Mouse (Mus musculus) spleen, embryonic (tissue): ENCODE measurements around the gene Cd7.

Source experiments
- CTCF ChIA-PET: fragments of 350-600 bp; sonication (Branson Sonifier 250); formaldehyde crosslinking; loops from one replicate; lab custom pipeline; 2022; lab: Charles Lee

Gene Cd7

DNA sequence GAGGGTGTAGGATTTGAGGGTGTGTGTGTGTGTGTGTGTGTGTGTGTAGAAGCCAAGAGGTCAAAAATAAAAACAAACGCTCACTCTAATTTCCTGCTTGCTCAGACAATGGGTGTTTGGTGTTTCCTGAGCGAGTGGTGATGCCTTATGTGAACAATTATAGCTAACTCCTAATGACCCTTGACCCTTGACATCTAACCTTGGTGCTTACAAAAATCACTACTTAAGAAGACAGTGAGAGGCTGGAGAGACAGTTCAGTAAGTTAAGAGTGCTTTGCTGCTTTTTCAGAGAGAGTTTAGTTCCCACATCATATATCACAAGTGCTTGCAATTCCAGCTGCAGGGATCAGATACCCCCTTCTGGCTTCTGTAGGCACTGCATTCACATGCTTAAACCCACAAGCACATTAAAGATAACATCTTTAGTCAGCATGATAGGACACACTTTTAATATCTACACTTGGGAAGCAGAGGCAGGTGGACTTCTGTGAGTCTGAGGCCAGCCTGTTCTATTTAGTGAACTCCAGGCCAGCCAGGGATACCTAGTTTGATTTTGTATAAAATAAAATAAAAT, 8.7 kb upstream of the Cd7 start:
- CTCF ChIA-PET, result no interaction called here

DNA sequence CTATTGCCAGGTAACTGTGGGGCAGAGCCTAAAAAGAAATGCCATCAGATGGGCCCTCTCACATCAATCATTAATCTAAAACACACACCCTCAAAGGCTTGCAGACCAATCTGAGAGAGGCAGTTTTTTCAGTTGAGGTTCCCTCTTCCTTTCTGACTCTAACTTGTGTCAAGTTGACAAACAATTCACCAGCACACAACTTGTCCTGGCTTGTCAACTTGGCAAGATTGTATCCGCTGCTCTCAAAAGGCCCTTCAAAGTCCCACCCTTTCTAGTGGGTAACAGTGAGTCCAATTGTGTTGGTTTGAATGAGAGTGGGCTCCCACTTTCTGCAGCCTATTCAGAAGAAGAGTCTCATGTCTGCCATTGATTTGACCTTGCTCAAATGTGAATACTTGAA, 6.1 kb upstream of the Cd7 start:
- CTCF ChIA-PET, result no interaction called here

DNA sequence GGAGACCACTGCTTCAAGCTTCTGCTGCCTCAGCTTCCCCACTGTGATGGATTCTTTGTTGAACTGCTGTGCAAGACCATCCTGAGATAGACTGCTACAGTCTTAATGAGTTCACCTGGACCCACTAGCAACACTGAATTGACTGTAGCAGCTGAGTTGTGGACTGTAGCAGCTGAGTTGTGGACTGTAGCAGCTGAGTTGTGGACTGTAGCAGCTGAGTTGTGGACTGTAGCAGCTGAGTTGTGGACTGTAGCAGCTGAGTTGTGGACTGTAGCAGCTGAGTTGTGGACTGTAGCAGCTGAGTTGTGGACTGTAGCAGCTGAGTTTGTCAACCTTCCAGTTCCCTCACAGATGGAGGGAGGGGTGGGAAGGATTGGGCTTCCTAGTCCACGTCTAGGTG, 3.8 kb upstream of the Cd7 start:
- CTCF ChIA-PET, result interaction anchor here (0.6 to 0.7 kb wide), 4 partner anchors 76 to 533 kb away, joined by 3 to 9 read pairs (median 5); no protein-coding TSS in a partner anchor

DNA sequence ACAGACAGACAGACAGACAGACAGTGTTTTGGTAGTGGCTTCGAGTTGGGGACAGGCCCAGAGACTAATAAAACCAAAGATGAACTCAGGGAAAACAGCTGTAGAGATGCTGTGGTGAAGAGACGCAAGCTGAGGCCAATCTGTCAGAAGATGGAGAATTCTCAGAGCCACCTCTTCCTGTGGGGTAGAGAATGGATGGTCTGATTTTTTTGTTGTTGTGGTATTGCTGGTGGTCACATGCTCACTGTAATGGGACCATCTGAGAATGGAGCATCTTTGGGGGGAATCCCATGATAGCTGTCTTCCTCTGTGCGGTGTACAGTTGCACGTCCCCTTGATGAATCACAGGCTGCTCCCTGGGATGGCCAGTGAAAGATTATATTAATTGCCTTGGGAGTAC, 3.3 kb upstream of the Cd7 start:
- CTCF ChIA-PET, result interaction anchor here (0.7 kb wide), 1 partner anchor 533 kb away, joined by 3 read pairs; no protein-coding TSS in a partner anchor

DNA sequence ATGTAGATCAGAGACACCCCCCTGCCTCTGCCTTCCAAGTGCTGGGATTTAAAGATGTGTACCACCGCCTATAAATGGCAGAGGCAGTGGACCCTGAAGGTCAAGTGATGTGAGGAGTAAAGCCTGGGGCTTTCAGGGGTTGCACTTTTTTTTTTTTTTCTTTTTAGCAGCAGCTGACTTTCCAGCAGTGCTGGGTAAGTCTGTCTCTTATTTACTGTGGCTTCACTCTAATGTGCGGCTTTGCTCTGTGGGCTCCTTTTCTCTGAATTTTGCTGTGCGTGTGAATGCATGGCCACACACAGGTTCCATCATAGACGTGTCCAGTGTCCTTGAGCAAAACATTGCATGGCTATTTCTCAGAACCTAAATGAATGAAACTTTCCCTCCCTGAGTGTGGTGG, 2.4 kb upstream of the Cd7 start:
- CTCF ChIA-PET, result no interaction called here

DNA sequence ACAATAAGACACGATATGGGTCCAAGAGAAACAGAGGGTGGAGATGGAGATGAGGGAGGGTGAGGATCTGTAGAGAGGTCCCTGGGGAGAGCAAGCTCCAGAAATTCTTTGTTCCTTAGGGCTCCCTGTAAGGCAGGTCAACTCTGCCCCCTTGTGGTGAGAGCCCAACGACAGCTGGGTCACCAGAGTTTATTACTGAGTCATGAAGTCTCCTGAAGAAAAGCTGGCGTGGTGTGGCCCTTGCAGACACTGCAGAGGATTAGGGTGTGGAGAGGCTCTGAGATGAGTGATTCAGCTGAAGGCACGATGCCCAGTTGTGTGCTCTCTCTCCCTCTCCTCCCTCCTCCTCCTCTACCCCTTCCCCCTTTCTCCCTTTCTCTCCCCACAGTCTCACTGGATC, 2.0 kb upstream of the Cd7 start:
- CTCF ChIA-PET, result no interaction called here

DNA sequence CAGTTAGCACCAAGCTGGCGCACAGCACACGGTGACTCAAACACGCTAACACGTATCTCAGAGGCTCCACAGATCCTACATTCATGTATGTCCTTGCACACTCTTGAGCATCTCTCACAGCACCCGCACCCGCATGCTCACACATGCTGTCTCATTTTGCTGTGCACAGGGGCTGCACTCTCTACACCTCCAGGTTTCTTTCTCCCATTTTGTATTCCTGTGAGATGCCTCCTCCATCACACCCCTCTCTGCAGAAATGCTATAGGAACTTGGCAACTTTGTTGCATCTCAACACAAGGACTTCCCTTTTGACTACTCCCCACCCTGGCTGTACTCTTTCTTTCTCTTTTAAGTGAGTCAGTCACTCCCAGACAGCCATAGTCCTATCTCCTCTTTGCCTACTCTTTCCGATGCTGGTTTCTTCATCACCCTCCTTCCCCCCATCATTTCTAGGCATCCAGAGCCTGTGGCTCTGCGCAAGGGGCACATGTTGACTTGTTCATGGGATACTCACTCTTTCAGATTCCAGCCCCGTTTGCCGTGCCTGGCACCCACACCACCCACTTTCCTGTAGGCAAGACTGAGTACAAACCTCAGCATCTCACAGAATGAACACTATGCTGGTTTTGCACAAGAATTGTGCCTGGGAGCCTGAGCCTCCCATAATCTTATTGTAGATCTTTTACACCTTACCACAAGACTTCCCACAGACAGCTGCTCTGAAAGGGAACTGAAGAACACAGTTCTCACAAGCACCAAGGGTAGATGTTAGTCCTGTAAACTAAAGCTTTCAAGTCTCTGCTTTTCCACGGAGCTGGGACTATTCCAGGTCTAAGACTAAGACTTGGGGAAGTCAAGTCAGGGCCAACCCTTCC, 615 bp downstream of the Cd7 start:
- CTCF ChIA-PET, result no interaction called here

DNA sequence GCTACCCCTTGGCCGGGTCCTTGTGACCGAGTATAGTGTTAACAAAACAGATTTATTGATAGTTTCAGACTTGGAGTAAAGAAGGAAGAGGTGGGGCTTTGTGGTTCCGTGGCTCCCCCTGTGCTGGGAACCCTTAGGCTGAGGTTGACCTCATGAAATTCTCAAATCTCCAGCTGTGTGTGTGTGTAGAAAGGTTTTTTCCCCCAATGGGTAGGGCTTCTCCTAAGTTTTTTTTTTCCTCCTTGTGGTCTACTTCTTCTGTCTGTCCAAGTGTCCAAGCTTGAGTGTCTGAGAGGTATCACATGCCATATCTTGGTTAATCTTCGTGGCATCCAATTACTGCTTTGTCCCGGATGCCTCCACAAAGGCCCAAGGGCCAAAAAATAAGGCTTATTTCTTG, 6.1 kb downstream of the Cd7 start:
- CTCF ChIA-PET, result no interaction called here

DNA sequence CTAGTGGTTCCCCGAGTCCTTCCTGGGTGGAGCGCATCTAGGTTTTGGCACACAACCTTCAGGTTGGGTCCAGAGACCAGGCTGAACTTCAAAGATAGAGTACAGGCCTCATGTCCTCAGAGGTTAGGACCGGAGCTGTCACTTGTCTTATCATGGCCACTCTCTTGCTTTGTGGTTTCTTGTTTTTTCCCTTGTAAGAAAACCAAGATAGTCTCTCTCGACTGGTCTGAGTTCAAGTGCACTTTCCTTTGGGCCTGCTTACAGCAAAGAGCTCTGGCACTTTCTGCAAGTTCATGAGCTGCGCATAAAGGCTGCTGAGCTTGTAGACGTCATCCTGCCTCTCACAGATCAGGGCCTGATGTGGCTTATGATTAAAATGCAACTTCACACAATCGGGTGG, 12.0 kb downstream of the Cd7 start:
- CTCF ChIA-PET, result no interaction called here

DNA sequence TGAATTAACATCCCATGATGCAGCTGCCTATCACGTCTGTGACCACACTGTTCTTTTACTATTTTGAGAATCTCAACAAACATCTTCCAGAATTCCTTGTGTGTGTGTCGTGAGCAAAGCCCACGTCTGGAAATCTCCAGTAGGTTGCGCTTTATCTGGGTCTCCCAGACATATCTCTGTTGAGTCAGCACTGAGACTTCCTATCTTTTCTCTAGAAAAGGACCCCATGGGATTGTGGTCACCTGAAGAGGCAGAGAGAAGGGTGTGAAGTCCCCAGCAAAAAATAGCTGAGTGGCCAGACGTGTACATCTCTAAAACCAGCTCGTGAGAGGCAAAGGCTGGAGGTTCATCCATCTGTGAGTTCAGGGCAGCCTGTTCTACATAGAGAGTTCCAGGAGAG, 15.1 kb downstream of the Cd7 start:
- CTCF ChIA-PET, result interaction anchor here (0.5 to 0.6 kb wide), 2 partner anchors 886 to 1771 kb away, joined by 3 to 5 read pairs; no protein-coding TSS in a partner anchor

DNA sequence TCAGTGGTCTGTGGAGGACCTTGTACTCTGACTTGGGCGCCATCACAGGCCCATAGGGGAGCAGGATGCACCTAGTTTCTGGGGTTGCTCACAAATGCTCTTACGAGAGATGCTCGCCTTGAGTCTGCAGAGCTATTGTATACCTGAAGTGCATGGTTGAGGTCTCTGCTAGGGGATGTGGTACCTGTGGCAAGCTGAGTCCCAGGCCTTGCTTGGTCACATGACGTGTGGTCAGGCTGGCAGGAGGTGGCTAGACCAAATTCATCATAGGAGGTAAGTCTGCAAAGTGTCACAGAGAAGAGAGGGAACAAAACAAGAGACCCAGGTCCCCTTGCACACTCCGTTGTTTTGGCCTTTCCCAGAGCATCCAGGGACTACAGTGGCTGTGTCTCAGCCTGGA, 19.7 kb downstream of the Cd7 start:
- CTCF ChIA-PET, result no interaction called here

DNA sequence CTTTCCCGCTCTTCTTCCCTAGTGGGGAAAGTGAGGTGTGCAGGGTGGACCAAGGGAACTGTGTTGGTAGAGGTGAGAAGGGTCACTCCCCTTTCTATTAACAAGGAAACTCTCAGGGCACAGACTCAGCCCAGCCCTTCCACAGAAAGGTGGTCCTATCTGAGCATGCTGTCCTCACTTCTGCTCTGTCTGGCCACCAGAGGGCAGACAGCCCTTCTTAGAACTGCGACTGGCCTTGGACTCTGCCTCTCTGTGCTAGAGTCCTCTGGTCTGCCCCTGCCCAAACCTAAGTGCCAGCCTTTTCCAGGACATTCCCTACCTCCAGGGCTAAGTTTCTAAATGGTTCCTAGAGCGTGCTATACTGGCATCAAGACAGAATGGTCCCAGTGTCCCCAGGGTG, 21.5 kb downstream of the Cd7 start:
- CTCF ChIA-PET, result no interaction called here

DNA sequence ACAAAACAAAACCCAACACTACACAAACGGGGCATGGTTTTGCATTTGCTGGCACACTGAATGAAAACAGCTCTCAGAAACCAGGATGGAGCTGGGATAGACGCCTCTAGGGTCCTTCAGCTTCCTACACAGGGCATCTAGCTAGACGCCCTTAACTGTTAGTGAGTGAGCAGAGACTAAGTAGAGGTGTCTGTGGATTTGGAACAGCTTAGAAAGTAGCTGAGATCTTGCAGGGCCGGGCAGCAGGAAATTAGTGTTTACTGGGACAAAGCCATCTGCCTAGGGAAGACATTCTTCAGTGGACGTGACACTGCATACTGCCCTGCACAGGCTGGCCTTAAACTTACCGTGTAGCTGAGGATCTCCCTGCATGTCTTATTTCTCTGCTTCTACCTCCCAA, 23.7 kb downstream of the Cd7 start:
- CTCF ChIA-PET, result no interaction called here

DNA sequence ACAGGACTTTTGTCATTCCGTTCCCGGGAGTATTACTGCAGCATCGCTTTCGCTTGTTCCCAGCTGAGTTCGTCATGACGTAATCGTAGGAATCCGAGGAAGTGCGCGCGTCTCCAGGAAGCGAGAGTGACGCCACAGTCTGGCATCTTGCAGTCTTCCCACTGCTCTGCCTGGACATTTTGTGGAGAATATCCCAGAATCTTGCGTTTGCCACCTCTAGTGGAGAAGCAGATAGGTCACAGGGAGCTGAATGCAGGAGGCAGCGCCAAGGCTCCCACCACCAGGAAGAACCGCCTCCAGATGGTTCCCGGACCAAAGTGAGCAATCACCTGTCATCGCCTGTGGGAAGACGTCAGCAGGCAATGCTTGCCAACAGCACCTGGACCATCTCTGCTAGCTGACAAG, 24.3 kb downstream of the Cd7 start:
- CTCF ChIA-PET, result no interaction called here

DNA sequence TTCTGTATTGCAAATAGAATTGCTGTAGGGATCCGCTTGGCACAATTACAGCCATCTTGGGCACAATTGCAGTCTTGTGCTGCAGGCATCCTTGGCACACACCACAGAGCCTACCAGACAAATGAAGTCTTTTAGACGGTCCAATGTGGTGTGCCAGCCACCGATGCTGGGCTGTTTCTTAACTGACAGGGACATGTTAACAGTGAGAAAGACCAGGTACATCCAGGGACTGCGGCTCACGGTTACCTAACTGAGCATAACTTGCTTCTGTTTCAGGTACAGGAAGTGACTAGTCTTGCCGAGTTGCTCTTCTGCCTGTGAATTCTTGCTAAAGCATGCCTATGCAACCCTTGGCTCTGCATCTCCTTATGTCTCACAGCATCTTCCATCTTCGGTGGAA, 25.6 kb downstream of the Cd7 start:
- CTCF ChIA-PET, result no interaction called here

DNA sequence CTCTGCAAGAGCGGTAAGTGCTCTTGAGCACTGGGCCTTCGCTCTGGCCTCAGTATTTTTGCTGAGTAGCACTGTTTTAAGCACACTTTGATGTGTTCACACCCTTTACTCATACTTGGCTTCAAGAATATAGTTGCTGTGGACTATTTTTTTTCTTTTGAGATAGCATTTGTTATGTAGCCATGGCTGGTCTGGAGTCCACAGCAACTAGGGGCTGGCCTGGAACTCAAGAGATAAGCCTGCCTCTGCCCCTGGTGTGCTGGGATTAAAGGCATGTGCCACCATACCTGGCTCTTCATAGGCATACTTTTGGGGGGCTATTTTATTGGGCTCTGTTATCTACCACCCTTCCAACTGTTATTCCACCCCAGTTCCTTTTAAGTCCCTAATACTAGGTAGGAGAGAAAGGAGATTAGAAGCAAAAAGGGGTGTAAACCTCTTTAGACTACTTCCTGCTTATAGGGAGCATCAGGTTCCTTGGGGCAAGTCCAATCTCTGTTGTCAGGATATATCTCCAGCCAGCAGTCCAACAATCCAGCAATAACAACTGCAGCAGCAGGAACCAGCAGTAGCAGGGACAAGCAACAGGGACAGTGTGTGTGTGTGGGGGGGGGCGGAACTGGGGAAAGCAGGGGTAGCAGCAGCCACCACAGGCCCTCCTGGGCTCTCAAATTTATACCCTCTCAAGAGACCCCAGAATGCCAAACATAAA, 29.0 kb downstream of the Cd7 start:
- CTCF ChIA-PET, result no interaction called here

DNA sequence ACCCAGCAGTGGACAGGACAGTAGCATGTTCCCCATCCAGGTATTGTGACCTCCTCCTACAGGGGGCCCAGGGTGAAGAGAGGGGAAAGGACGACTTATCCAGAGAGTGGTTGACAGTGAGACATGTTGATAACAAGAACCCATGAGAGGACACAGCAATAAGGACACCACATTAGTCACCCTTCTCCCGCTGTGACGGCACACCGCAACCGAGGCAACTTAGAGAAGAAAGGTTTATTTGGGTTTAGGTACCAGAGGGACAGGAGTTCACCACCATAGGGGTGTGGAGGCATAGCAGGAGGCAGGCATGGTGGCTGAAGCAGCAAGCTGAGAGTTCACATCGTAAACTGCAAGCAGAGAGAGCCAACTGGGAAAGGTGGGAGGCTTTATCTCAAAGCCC, 33.0 kb downstream of the Cd7 start:
- CTCF ChIA-PET, result no interaction called here

DNA sequence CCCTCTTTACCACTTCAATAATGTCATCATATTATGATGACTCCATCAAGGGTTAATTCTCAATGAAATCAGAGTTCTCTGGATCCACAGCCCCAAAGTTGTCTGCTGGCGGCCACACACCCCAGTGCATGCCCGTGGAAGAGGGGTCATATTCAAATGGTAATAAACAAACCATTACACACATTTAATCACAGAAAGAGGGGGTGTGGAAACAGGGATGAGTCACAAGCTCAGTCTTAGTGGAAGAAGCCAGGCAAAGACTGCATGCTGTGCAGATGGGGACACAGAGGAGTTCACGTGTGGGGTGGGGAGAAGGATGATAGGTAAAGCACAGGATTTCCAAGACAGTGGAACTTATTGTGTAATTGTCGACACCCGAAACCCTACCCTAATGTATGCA, 34.9 kb downstream of the Cd7 start:
- CTCF ChIA-PET, result no interaction called here

DNA sequence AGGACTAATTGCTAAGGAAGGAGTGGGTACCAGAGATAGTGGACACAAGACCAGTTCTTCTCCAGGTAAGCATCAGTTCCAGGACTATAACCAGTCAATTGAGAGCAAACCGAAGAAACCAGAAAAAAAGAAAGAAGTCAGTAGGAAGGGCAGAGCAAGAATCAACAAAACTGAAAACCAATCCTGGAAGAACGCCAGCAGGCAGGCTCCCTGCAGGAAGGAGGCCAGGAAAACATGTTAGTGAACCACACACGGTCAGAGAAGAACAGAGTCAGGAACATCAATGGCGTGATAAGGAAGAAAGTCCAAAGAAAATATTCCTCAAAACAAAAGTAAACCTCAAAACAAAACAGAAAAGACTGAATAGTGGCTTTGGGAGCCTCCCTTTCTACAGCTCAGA, 37.3 kb downstream of the Cd7 start:
- CTCF ChIA-PET, result no interaction called here

DNA sequence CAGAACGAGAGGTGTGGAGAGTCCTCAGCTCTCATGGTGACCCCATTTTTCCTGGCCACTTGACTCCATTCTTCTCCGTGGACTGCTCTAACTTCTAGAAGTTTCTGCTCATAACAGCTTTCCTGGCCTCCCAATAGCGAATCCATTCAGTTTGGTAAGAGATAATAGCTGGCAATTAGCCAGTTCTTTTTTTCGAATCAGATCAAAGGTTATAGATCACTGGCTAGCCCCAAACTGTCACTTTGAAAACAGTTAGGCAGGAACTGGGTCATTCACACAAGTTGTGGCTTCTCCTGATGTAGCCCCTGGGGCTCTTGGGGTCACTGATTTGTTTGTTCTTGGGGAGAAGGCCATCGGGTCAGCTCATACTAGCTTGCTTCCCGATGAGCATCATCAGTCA, 44.5 kb downstream of the Cd7 start:
- CTCF ChIA-PET, result no interaction called here

DNA sequence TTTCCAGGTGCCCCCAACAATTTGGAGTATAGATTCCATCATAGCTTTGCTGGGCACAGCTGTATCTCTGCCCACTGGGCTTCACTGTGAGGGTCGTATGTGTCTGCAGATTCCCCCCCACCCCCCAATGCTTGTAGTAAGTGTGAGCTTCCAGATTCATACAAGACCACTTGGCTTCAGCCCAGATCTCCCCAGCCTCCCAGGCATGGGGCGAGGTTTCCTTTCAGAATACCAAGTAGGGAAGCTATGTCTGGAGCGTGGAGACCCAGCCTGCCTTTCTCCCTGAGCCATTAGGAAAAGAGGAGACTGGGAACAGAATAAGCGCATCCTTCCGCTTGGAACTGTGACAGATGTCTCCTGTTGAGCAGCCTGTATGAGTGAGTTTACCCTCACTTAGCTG, 45.6 kb downstream of the Cd7 start:
- CTCF ChIA-PET, result no interaction called here

DNA sequence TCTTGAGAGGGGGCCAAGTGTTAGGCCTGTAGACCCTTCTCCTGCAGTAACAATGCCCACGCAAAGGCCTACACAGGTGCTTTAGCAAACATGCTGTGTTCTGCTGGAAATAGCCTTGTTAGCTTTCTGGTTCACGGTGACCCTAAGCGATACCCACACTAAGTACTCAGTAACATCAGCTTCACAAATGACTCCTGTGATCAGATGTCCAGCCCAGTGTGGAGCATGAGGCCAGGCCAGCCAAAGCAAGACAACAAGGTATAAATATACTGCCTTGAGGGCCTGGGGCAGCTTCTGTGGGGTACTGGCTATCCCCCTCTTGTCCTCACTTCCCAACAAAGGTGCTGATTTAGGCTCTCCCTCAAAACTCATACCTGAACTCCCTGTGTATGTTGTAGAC, 46.1 kb downstream of the Cd7 start:
- CTCF ChIA-PET, result no interaction called here

DNA sequence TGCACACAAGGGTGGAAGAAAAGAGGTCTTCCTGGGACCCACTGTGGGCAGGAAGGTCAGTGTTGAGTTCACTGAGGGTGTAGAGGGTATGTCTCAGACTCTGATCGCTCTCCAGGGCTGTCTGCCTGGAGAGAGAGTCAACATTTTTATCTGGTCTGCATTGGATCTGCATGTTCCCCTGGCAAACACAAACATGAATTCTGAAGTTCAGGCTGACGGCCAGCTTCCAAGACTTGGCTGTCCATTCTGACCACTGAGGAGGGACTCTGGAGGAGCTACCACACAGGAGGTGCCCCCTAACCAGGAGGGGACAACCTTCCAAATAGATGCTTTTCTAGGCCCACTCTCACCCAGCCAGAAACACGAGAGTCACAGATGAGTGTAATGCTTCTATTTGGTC, 47.4 kb downstream of the Cd7 start:
- CTCF ChIA-PET, result no interaction called here
